8 mouse cellular contexts compared by ENCODE assay signal in genomic region chr4:65420511-65420931, GRCm38 (mm10).
DNase-seq lines count a peak whose midpoint lies in the region; ATAC-seq lines count a peak whose summit lies in the region.

No protein-coding gene starts in this region.

- intact Hi-C loops in left cerebral cortex, postnatal 25 days (cut with DNase I), result no loop called here

- H3K9ac ChIP-seq in limb, embryonic 13.5 days, result no peak overlapping the region
- no peak overlapping the region; the same call in 1 of the 2 replicates for H3K9ac ChIP-seq in neural tube, embryonic 11.5 days (ENCODE audit: low read length)

- no peak overlapping the region for H3K4me2 ChIP-seq in limb, embryonic 13.5 days (replicated peaks)
- H3K4me2 ChIP-seq in neural tube, embryonic 11.5 days (ENCODE audit: low read depth), result no peak overlapping the region

- H3K4me3 ChIP-seq in limb, embryonic 13.5 days, result no peak overlapping the region
- H3K4me3 ChIP-seq in neural tube, embryonic 11.5 days (ENCODE audit: low read depth, low read length), result no peak overlapping the region

- ATAC-seq in hematopoietic stem cell, adult 5-6 weeks (replicated peaks in 1 of 2; ENCODE audit: insufficient read depth in 1 of 2, low FRiP score in 2 of 2, low TSS enrichment in 1 of 2, low read depth in 1 of 2, poor library complexity in 2 of 2, severe bottlenecking in 2 of 2), result peak; percentile 7 to 86; a peak in 3 of 4 replicates
- ATAC-seq in limb, embryonic 13.5 days (ENCODE audit: low FRiP score, low read depth), result peak; percentile 86
- peak; percentile 77 for ATAC-seq in neural tube, embryonic 11.5 days (ENCODE audit: insufficient read depth, low FRiP score, low TSS enrichment)
- no peak for ATAC-seq in inflammation-experienced regulatory T-cells, adult 6 months

- peak; percentile 6 to 21 for DNase-seq in layer of hippocampus, postnatal 10 days (ENCODE audit: low spot score in 2 of 2)
- no peak for DNase-seq in layer of hippocampus, adult 9-10 months (ENCODE audit: low spot score)
- peak; percentile 44 for DNase-seq in embryo, embryonic 11.5 days (ENCODE audit: low read depth, low spot score)
- DNase-seq in neural tube, embryonic 11.5 days (ENCODE audit: low spot score), result peak; percentile 65
- DNase-seq in left cerebral cortex, postnatal 25 days (ENCODE audit: low spot score in 2 of 2), result no peak

- WGBS in limb, embryonic 13.5 days, result 6% methylated on average over 3 of the region's 3 CpGs
- 0% methylated on average over 3 of the region's 3 CpGs for WGBS in neural tube, embryonic 11.5 days

- no peaks in the 10 kb centered on the region for H3K27me3 ChIP-seq in limb, embryonic 13.5 days
- H3K27me3 ChIP-seq in neural tube, embryonic 11.5 days (ENCODE audit: control insufficient read depth, insufficient read depth, low read length), result no peaks in the 10 kb centered on the region

- no peaks in the 10 kb centered on the region for H3K36me3 ChIP-seq in limb, embryonic 13.5 days
- H3K36me3 ChIP-seq in neural tube, embryonic 11.5 days (ENCODE audit: control insufficient read depth, insufficient read depth, low read length), result no peaks in the 10 kb centered on the region

- H3K4me1 ChIP-seq in limb, embryonic 13.5 days, result peaks cover 25% of the 10 kb centered on the region
- H3K4me1 ChIP-seq in neural tube, embryonic 11.5 days (ENCODE audit: control insufficient read depth, insufficient read depth, low read length), result 0 out of 2 replicates have a peak, but pooled peaks cover 4% of the 10 kb centered on the region

- H3K9me3 ChIP-seq in limb, embryonic 13.5 days, result no peaks in the 10 kb centered on the region
- no peaks in the 10 kb centered on the region for H3K9me3 ChIP-seq in neural tube, embryonic 11.5 days (ENCODE audit: control insufficient read depth, low read length)

- peak overlapping the region; percentile 78 for H3K27ac ChIP-seq in limb, embryonic 13.5 days
- H3K27ac ChIP-seq in neural tube, embryonic 11.5 days (ENCODE audit: low read depth, low read length), result no peak overlapping the region

Comparison
In these comparisons a context has a peak if more than half of its experiments do, and no peak if none do; other contexts are left out.
1. DNase-seq: peak in layer of hippocampus, postnatal 10 days (2 of 2), embryo, embryonic 11.5 days (single experiment) and neural tube, embryonic 11.5 days (single experiment); none in layer of hippocampus, adult 9-10 months (single experiment) and left cerebral cortex, postnatal 25 days (0 of 2).